Mouse (Mus musculus): ENCODE results near the gene Ube2g2.

DNA sequence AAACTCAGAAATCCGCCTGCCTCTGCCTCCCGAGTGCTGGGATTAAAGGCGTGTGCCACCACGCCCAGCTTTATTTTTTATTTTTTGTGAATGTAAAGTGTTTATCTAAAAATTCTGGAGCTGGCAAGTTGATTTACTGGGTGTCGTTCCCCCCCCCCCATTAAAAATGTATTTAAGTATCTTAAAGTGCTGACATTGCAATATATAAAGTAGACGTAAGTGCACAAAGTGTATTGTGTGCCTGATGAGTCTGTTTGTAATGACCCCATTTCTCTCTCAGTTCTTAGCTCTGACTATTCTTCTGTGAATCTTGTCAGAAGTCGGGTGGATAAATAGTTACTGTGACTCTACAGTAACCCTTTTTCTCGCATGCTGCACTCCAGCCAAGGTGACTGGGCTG lies 6.4 kb upstream of the Ube2g2 start:
- no peak for TF ChIP-seq CTCF (IDR thresholded peaks at IDR 0.05; ENCODE audit: insufficient read depth, low read length)
- no peak for TF ChIP-seq POLR2A (IDR thresholded peaks at IDR 0.05; ENCODE audit: borderline replicate concordance, extremely low read depth, low read depth, low read length)
